Mouse (Mus musculus) bone marrow, adult 2 months (tissue): ENCODE measurements around the gene Ssc4d. TPM values are rescaled to one million over a fixed set of nuclear protein-coding genes. Genes with fewer than 3 reads are reported as not detected.

Experiments
- H3K27ac ChIP-seq: fragments of 200-500 bp; 2 replicates; pipeline ENCODE4 v1.5.1; 2012; ENCODE audit warnings: low read depth, mild to moderate bottlenecking, control low read depth, inconsistent platforms, low read length; ENCODE audit not compliant: control insufficient read depth, poor library complexity, insufficient read depth
- H3K4me1 ChIP-seq: fragments of 200-500 bp; 2 replicates; pipeline ENCODE4 v1.6.1; 2011; ENCODE audit warnings: low read length; ENCODE audit not compliant: control insufficient read depth, insufficient read depth
- H3K4me3 ChIP-seq: fragments of 200-500 bp; replicated peaks from 2 replicates; pipeline ENCODE3; 2011; ENCODE audit warnings: mild to moderate bottlenecking, low read depth, low read length, control low read depth; ENCODE audit not compliant: control insufficient read depth
- CTCF ChIP-seq: fragments of 200-500 bp; IDR thresholded peaks from 2 replicates; pipeline ENCODE4 v1.5.1; 2011; ENCODE audit warnings: low read length, control low read depth; ENCODE audit not compliant: control insufficient read depth, insufficient read depth
- POLR2A ChIP-seq: fragments of 200-500 bp; IDR thresholded peaks from 2 replicates; pipeline ENCODE4 v1.6.1; 2011; ENCODE audit warnings: low read depth, mild to moderate bottlenecking, control low read depth, low read length, borderline replicate concordance; ENCODE audit not compliant: control insufficient read depth
- WGBS: fragments of 180-500 bp; shearing (Covaris S2); methylation state at CpG from one replicate; pipeline ENCODE4 v1.1.7; 2018; 5-methylcytosine and 5-hydroxymethylcytosine counted together
- polyA plus RNA-seq: library from polyadenylated mRNA; stranded (reverse); fragments of >200 nt; gene quantifications from 2 replicates; pipeline ENCODE4 v1.2.4, GENCODE M21; 2011; ENCODE audit warnings: low replicate concordance; ENCODE audit not compliant: missing spikeins, insufficient read depth, insufficient read length

Ssc4d gene
- polyA plus RNA-seq, 1 experiment: 4.0 TPM

- no peaks in the 10 kb centered on the region; the same call in none of the 2 replicates for H3K4me1 ChIP-seq
- no peak overlapping the region for H3K4me3 ChIP-seq
- WGBS: 54% methylated on average over 6 of the region's 6 CpGs
- TF ChIP-seq CTCF (no peak), POLR2A (no peak)
- H3K27ac ChIP-seq: no peak overlapping the region
Measured at GRCm38 (mm10) chr5:135942710-135943109, 31.6 kb downstream of the Ssc4d start.

- H3K4me3 ChIP-seq: no peak overlapping the region
- WGBS: 73% methylated on average over 5 of the region's 5 CpGs
- no peak overlapping the region for H3K27ac ChIP-seq
- TF ChIP-seq CTCF (no peak), POLR2A (no peak)
- no peaks in the 10 kb centered on the region; the same call in 1 of the 2 replicates for H3K4me1 ChIP-seq
Measured at GRCm38 (mm10) chr5:135940587-135940986, 33.7 kb downstream of the Ssc4d start.

- no peak overlapping the region for H3K4me3 ChIP-seq
- no peak for TF ChIP-seq POLR2A
- no peak for TF ChIP-seq CTCF
- H3K4me1 ChIP-seq: peaks cover 5% of the 10 kb centered on the region; the same call in 1 of the 2 replicates
- WGBS: 79% methylated on average over 6 of the region's 6 CpGs
- no peak overlapping the region; the same call in 1 of the 2 replicates for H3K27ac ChIP-seq
Measured at GRCm38 (mm10) chr5:135935641-135936190, 38.6 kb downstream of the Ssc4d start.

GRCm38 (mm10) chr5:135935176-135935523, 39.2 kb downstream of the Ssc4d start:
- Histone ChIP-seq H3K27ac (peak overlapping the region; percentile 95), H3K4me3 (peak overlapping the region; percentile 100), H3K4me1 (peaks cover 5% of the 10 kb centered on the region; the same call in 1 of the 2 replicates)
- WGBS: 40% methylated on average over 7 of the region's 7 CpGs
- no peak for TF ChIP-seq CTCF
- no peak for TF ChIP-seq POLR2A

GRCm38 (mm10) chr5:135934481-135935175, 39.7 kb downstream of the Ssc4d start, which contains the start of gene Ywhag:
Ywhag (minus strand) TSS chr5:135934616.
- Histone ChIP-seq H3K4me1 (peaks cover 5% of the 10 kb centered on the region; the same call in 1 of the 2 replicates), H3K27ac (peak within 1 kb of the TSS; percentile 95), H3K4me3 (peak within 1 kb of the TSS; percentile 100)
- TF ChIP-seq CTCF (peak; percentile 53), POLR2A (peak; percentile 97)
- WGBS: 0% methylated on average over 48 of the region's 48 CpGs

GRCm38 (mm10) chr5:135933900-135934441, 40.4 kb downstream of the Ssc4d start:
- TF ChIP-seq POLR2A (no peak), CTCF (no peak)
- peak overlapping the region; percentile 95 for H3K27ac ChIP-seq
- H3K4me1 ChIP-seq: peaks cover 5% of the 10 kb centered on the region; the same call in 1 of the 2 replicates
- 1% methylated on average over 35 of the region's 35 CpGs for WGBS
- peak overlapping the region; percentile 100 for H3K4me3 ChIP-seq

GRCm38 (mm10) chr5:135933222-135933899, 41.0 kb downstream of the Ssc4d start:
- Histone ChIP-seq H3K4me3 (peak overlapping the region; percentile 100), H3K27ac (no peak overlapping the region), H3K4me1 (peaks cover 5% of the 10 kb centered on the region; the same call in 1 of the 2 replicates)
- TF ChIP-seq POLR2A: no peak
- WGBS: 5% methylated on average over 12 of the region's 12 CpGs

- 62% methylated on average over 2 of the region's 2 CpGs for WGBS
Measured at GRCm38 (mm10) chr5:135932359-135932758, 42.0 kb downstream of the Ssc4d start.

More at GRCm38 (mm10) chr5:135932359-135932758, 42.0 kb downstream of the Ssc4d start:
- H3K27ac ChIP-seq: no peak overlapping the region
- no peak overlapping the region for H3K4me3 ChIP-seq
- H3K4me1 ChIP-seq: peaks cover 5% of the 10 kb centered on the region; the same call in 1 of the 2 replicates
- TF ChIP-seq POLR2A (no peak), CTCF (no peak)
